Mouse (Mus musculus): ENCODE data around the gene Mycbpap. TPM values are rescaled to one million over a fixed set of nuclear protein-coding genes. Genes with fewer than 3 reads are reported as not detected.
A peak's percentile ranks its signal among the peaks of the same experiment; 100 is the strongest.

Mycbpap gene
- polyA plus RNA-seq, 1 experiment from 2014 or later, result 0.94 TPM

- 79% methylated on average over 4 of the region's 4 CpGs for WGBS
- no peaks in the 10 kb centered on the region for H3K27me3 ChIP-seq (replicated peaks; ENCODE audit: control insufficient read depth, insufficient read depth, low read length)
- no peak overlapping the region for H3K27ac ChIP-seq (ENCODE audit: low read depth, low read length)
- no peak for ATAC-seq
- no peak overlapping the region for H3K9ac ChIP-seq (ENCODE audit: low read depth, low read length)
- no peak overlapping the region for H3K4me3 ChIP-seq (ENCODE audit: low read depth, low read length)
- peaks cover 3% of the 10 kb centered on the region; the same call in 1 of the 2 replicates for H3K36me3 ChIP-seq (ENCODE audit: control insufficient read depth, insufficient read depth)
- H3K9me3 ChIP-seq (ENCODE audit: control insufficient read depth), result no peaks in the 10 kb centered on the region
- no peak overlapping the region for H3K4me2 ChIP-seq (replicated peaks; ENCODE audit: low read depth)
- no peaks in the 10 kb centered on the region for H3K4me1 ChIP-seq (replicated peaks; ENCODE audit: control insufficient read depth, insufficient read depth, low read length)
- no peak for TF ChIP-seq CTCF (IDR thresholded peaks at IDR 0.05; ENCODE audit: low read depth)
Measured at GRCm38 (mm10) chr11:94542400-94542799, 20.9 kb upstream of the Mycbpap start.

- H3K36me3 ChIP-seq (ENCODE audit: control insufficient read depth, insufficient read depth), result peaks cover 3% of the 10 kb centered on the region; the same call in 1 of the 2 replicates
- no peak overlapping the region for H3K27ac ChIP-seq (ENCODE audit: low read depth, low read length)
- no peaks in the 10 kb centered on the region for H3K9me3 ChIP-seq (ENCODE audit: control insufficient read depth)
- TF ChIP-seq CTCF (IDR thresholded peaks at IDR 0.05; ENCODE audit: low read depth), result no peak
- no peaks in the 10 kb centered on the region for H3K4me1 ChIP-seq (replicated peaks; ENCODE audit: control insufficient read depth, insufficient read depth, low read length)
- 85% methylated on average over 7 of the region's 7 CpGs for WGBS
- no peak overlapping the region for H3K9ac ChIP-seq (ENCODE audit: low read depth, low read length)
- no peak overlapping the region for H3K4me2 ChIP-seq (replicated peaks; ENCODE audit: low read depth)
- ATAC-seq, result no peak
- no peaks in the 10 kb centered on the region for H3K27me3 ChIP-seq (replicated peaks; ENCODE audit: control insufficient read depth, insufficient read depth, low read length)
- H3K4me3 ChIP-seq (ENCODE audit: low read depth, low read length), result no peak overlapping the region
Measured at GRCm38 (mm10) chr11:94539761-94540160, 18.2 kb upstream of the Mycbpap start.

- Histone ChIP-seq H3K9me3 (ENCODE audit: control insufficient read depth) (no peaks in the 10 kb centered on the region), H3K27ac (ENCODE audit: low read depth, low read length) (no peak overlapping the region), H3K4me2 (replicated peaks; ENCODE audit: low read depth) (no peak overlapping the region), H3K36me3 (ENCODE audit: control insufficient read depth, insufficient read depth) (peaks cover 3% of the 10 kb centered on the region; the same call in 1 of the 2 replicates), H3K4me3 (ENCODE audit: low read depth, low read length) (no peak overlapping the region), H3K9ac (ENCODE audit: low read depth, low read length) (no peak overlapping the region), H3K27me3 (replicated peaks; ENCODE audit: control insufficient read depth, insufficient read depth, low read length) (no peaks in the 10 kb centered on the region), H3K4me1 (replicated peaks; ENCODE audit: control insufficient read depth, insufficient read depth, low read length) (no peaks in the 10 kb centered on the region)
- 0 out of 2 replicates have a peak, but pooled peaks have one; percentile 34 for ATAC-seq
- 54% methylated on average over 8 of the region's 8 CpGs for WGBS
- no peak for TF ChIP-seq CTCF (IDR thresholded peaks at IDR 0.05; ENCODE audit: low read depth)
Measured at GRCm38 (mm10) chr11:94538733-94539292, 17.3 kb upstream of the Mycbpap start.

GRCm38 (mm10) chr11:94533171-94533570 is 11.6 kb upstream of the Mycbpap start:
- no peak overlapping the region for H3K4me2 ChIP-seq (replicated peaks; ENCODE audit: low read depth)
- no peak for ATAC-seq
- no peaks in the 10 kb centered on the region for H3K9me3 ChIP-seq (ENCODE audit: control insufficient read depth)
- H3K9ac ChIP-seq (ENCODE audit: low read depth, low read length), result no peak overlapping the region
- H3K36me3 ChIP-seq (ENCODE audit: control insufficient read depth, insufficient read depth), result no peaks in the 10 kb centered on the region
- TF ChIP-seq CTCF (IDR thresholded peaks at IDR 0.05; ENCODE audit: low read depth), result no peak
- H3K4me3 ChIP-seq (ENCODE audit: low read depth, low read length), result no peak overlapping the region
- no peaks in the 10 kb centered on the region for H3K4me1 ChIP-seq (replicated peaks; ENCODE audit: control insufficient read depth, insufficient read depth, low read length)
- no peaks in the 10 kb centered on the region for H3K27me3 ChIP-seq (replicated peaks; ENCODE audit: control insufficient read depth, insufficient read depth, low read length)
- H3K27ac ChIP-seq (ENCODE audit: low read depth, low read length), result no peak overlapping the region
- 81% methylated on average over 8 of the region's 8 CpGs for WGBS

- WGBS, result 54% methylated on average over 3 of the region's 3 CpGs
- Histone ChIP-seq H3K27me3 (replicated peaks; ENCODE audit: control insufficient read depth, insufficient read depth, low read length) (no peaks in the 10 kb centered on the region), H3K27ac (ENCODE audit: low read depth, low read length) (no peak overlapping the region), H3K36me3 (ENCODE audit: control insufficient read depth, insufficient read depth) (no peaks in the 10 kb centered on the region), H3K9ac (ENCODE audit: low read depth, low read length) (no peak overlapping the region), H3K4me2 (replicated peaks; ENCODE audit: low read depth) (no peak overlapping the region), H3K9me3 (ENCODE audit: control insufficient read depth) (no peaks in the 10 kb centered on the region), H3K4me3 (ENCODE audit: low read depth, low read length) (no peak overlapping the region), H3K4me1 (replicated peaks; ENCODE audit: control insufficient read depth, insufficient read depth, low read length) (no peaks in the 10 kb centered on the region)
- no peak for TF ChIP-seq CTCF (IDR thresholded peaks at IDR 0.05; ENCODE audit: low read depth)
- ATAC-seq, result no peak
Measured at GRCm38 (mm10) chr11:94528879-94529278, 7.3 kb upstream of the Mycbpap start.

GRCm38 (mm10) chr11:94526171-94526879 is 4.8 kb upstream of the Mycbpap start:
- WGBS, result 63% methylated on average over 9 of the region's 9 CpGs
- no peak overlapping the region for H3K27ac ChIP-seq (ENCODE audit: low read depth, low read length)
- ATAC-seq, result peak; percentile 35; the same call in 1 of the 2 replicates
- no peaks in the 10 kb centered on the region for H3K4me1 ChIP-seq (replicated peaks; ENCODE audit: control insufficient read depth, insufficient read depth, low read length)
- no peak for TF ChIP-seq CTCF (IDR thresholded peaks at IDR 0.05; ENCODE audit: low read depth)
- no peak overlapping the region for H3K4me3 ChIP-seq (ENCODE audit: low read depth, low read length)
- H3K4me2 ChIP-seq (replicated peaks; ENCODE audit: low read depth), result no peak overlapping the region
- no peaks in the 10 kb centered on the region for H3K9me3 ChIP-seq (ENCODE audit: control insufficient read depth)
- no peaks in the 10 kb centered on the region for H3K27me3 ChIP-seq (replicated peaks; ENCODE audit: control insufficient read depth, insufficient read depth, low read length)
- H3K36me3 ChIP-seq (ENCODE audit: control insufficient read depth, insufficient read depth), result no peaks in the 10 kb centered on the region
- no peak overlapping the region for H3K9ac ChIP-seq (ENCODE audit: low read depth, low read length)

All from intestine, postnatal 0 days (tissue).